Mouse (Mus musculus) erythroblast, embryonic 14.5 days (primary cell): ENCODE measurements at regions not wholly inside any gene's neighbourhood (a gene's known extent, or its start where the extent isn't known, plus 50 kb on each side); places are given as distances from the start of the nearest gene placed in this dataset.

Experiments
- GATA1 ChIP-seq: IDR thresholded peaks from 2 replicates; pipeline ENCODE4 v1.6.1; 2012; ENCODE audit warnings: low read length, inconsistent platforms, mixed read lengths
- TAL1 ChIP-seq: IDR thresholded peaks from 3 replicates; pipeline ENCODE4 v1.6.1; 2012; ENCODE audit warnings: low read length, inconsistent platforms, mixed read lengths

DNA sequence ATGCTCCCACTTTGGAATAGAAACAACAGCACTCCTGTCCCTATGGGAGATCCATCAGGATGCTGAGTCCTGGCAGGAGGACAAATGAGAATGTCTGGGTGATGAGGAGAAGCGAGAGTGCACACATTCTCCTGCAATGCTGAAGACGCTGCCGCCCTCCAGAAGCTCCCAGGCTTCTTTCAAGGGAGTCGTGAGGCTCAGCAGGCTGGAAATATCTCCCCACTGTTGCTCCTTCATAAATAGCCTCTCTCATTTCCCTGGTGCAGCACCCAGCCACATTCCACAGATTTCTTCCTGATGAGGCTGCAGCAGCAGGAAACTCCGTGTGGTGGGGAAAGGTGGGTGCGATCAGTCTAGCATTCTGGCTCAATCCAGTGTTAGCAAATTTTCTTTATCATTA lies 448.9 kb upstream of the Zdhhc25 start:
- TF ChIP-seq TAL1 (no peak), GATA1 (no peak)
